Mouse (Mus musculus): ENCODE results near the gene Dchs2.

DNA sequence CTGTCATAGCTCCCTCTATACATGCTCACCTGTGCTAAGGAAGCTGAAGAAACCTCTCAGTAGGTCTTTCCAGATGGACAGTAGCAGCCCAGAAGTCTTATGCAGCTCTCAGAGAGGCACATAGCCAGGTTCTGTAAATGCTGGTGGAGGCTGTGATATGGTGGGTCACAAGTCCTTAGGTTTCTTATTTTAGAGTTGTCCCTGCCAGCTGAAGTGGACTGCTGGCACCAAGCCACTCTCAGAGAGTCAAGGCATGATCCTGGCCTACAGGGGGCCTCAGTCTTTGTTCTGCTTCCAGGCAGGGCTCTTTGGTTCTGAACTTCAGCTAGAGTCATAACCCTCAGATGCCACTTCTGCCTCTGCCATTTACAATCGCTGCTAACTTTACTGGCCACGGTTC is 11.1 kb downstream of the Dchs2 start:
- TF ChIP-seq POLR2A (IDR thresholded peaks at IDR 0.05; ENCODE audit: borderline replicate concordance, insufficient read depth, low read length) (no peak), CTCF (IDR thresholded peaks at IDR 0.05; ENCODE audit: borderline replicate concordance, insufficient read depth, low read depth, low read length) (no peak)

All from cerebellum, adult 2 months (tissue).